Mouse (Mus musculus) testis, adult 2 months (tissue): ENCODE measurements around the gene Fam120a.

ENCODE experiments used
- CTCF ChIP-seq: fragments of 200-500 bp; IDR thresholded peaks from 2 replicates; pipeline ENCODE4 v1.5.1; 2012; ENCODE audit warnings: low read depth, mild to moderate bottlenecking, inconsistent platforms, low read length, moderate library complexity; ENCODE audit not compliant: control insufficient read depth, insufficient read depth, insufficient replicate concordance
- POLR2A ChIP-seq: fragments of 200-500 bp; IDR thresholded peaks from 2 replicates; pipeline ENCODE4 v1.6.1; 2012; ENCODE audit warnings: low read depth, mild to moderate bottlenecking, inconsistent platforms, low read length, moderate library complexity; ENCODE audit not compliant: control insufficient read depth

DNA sequence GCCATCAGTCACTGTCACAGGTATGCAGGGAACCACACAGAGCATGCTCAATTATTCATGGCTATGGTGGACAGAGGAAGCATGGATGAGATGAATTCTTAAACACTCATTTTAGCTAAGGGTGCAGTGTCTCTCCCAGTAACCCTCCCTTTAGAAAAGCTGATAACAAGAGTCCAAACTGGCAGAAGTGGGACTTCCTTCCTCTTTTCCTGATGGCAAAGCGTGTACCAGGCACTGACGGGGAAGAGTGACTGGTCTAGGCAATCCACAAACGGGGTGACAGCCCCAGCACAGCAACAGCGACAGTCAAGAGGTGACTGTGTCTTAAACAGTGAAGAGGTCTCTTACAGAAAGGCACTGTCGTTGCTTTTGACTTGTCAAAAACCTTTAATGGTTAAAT lies 72.4 kb downstream of the Fam120a start:
- TF ChIP-seq CTCF (no peak), POLR2A (no peak)
